Mouse (Mus musculus) midbrain, embryonic 10.5 days (tissue): ENCODE measurements around the gene Carns1. TPM values are rescaled to one million over a fixed set of nuclear protein-coding genes. Genes with fewer than 3 reads are reported as not detected.
A peak's percentile ranks its signal among the peaks of the same experiment; 100 is the strongest.

Source experiments
- DNase-seq: peaks from one replicate; pipeline ENCODE4 v3.0.0-alpha.2; 2017; ENCODE audit warnings: low spot score
- H3K27ac ChIP-seq: fragments of 300-500 bp; sonication (generic); replicated peaks from 2 replicates; pipeline ENCODE4 v1.5.1; 2016; ENCODE audit warnings: mild to moderate bottlenecking
- H3K27me3 ChIP-seq: fragments of 300-500 bp; sonication (generic); 2 replicates; pipeline ENCODE4 v1.6.1; 2016; ENCODE audit warnings: low read depth, mild to moderate bottlenecking; ENCODE audit not compliant: poor library complexity, severe bottlenecking
- H3K36me3 ChIP-seq: fragments of 300-500 bp; sonication (generic); 2 replicates; pipeline ENCODE4 v1.6.1; 2016; ENCODE audit warnings: mild to moderate bottlenecking, moderate library complexity
- H3K4me1 ChIP-seq: fragments of 300-500 bp; sonication (generic); 2 replicates; pipeline ENCODE4 v1.6.1; 2016
- H3K4me3 ChIP-seq: fragments of 300-500 bp; sonication (generic); 2 replicates; pipeline ENCODE4 v1.5.1; 2016; ENCODE audit warnings: mild to moderate bottlenecking, moderate library complexity
- H3K9me3 ChIP-seq: fragments of 300-500 bp; sonication (generic); replicated peaks from 2 replicates; pipeline ENCODE4 v1.6.1; 2016; ENCODE audit warnings: mild to moderate bottlenecking
- WGBS: fragments of 180-500 bp; shearing (Covaris S2); methylation state at CpG from one replicate; pipeline ENCODE4 v1.1.7; 2016; 5-methylcytosine and 5-hydroxymethylcytosine counted together
- polyA plus RNA-seq: library from polyadenylated mRNA; unstranded; fragments of >200 nt; fragmentation: Nextera tagmentation; extraction: Ambion mirVana; gene quantifications from 2 replicates; pipeline ENCODE4 v1.2.1, GENCODE M21; 2016

Carns1 gene
- 2.8 and 4.1 TPM in 2 replicates for polyA plus RNA-seq

- H3K4me3 ChIP-seq, result peak within 1 kb of the TSS; percentile 36
- 2% methylated on average over 11 of the region's 11 CpGs for WGBS
- H3K27me3 ChIP-seq, result peaks cover 21% of the 10 kb centered on the region
- H3K27ac ChIP-seq, result peak within 1 kb of the TSS; percentile 65; the same call in 1 of the 2 replicates
- no peaks in the 10 kb centered on the region for H3K9me3 ChIP-seq
- H3K4me1 ChIP-seq, result peaks cover 23% of the 10 kb centered on the region
- H3K36me3 ChIP-seq, result no peaks in the 10 kb centered on the region
- DNase-seq, result peak; percentile 42
Observed at GRCm38 (mm10) chr19:4175368-4175947, at the start of gene Carns1. Gene Carns1 (minus strand): TSS chr19:4175479.

GRCm38 (mm10) chr19:4222165-4222564 is 46.9 kb upstream of the Carns1 start:
- peaks cover 50% of the 10 kb centered on the region for H3K27me3 ChIP-seq

GRCm38 (mm10) chr19:4220957-4221743 is 45.9 kb upstream of the Carns1 start:
- Histone ChIP-seq H3K27me3 (peaks cover 55% of the 10 kb centered on the region), H3K4me1 (peaks cover 33% of the 10 kb centered on the region), H3K9me3 (no peaks in the 10 kb centered on the region), H3K27ac (no peak overlapping the region), H3K36me3 (no peaks in the 10 kb centered on the region), H3K4me3 (no peak overlapping the region)
- WGBS, result 53% methylated on average over 14 of the region's 14 CpGs
- no peak for DNase-seq

More at GRCm38 (mm10) chr19:4222165-4222564, 46.9 kb upstream of the Carns1 start:
- H3K9me3 ChIP-seq, result no peaks in the 10 kb centered on the region
- H3K4me3 ChIP-seq, result no peak overlapping the region
- 88% methylated on average over 11 of the region's 11 CpGs for WGBS
- DNase-seq, result no peak
- no peaks in the 10 kb centered on the region for H3K36me3 ChIP-seq
- no peak overlapping the region for H3K27ac ChIP-seq
- peaks cover 24% of the 10 kb centered on the region for H3K4me1 ChIP-seq

DNA sequence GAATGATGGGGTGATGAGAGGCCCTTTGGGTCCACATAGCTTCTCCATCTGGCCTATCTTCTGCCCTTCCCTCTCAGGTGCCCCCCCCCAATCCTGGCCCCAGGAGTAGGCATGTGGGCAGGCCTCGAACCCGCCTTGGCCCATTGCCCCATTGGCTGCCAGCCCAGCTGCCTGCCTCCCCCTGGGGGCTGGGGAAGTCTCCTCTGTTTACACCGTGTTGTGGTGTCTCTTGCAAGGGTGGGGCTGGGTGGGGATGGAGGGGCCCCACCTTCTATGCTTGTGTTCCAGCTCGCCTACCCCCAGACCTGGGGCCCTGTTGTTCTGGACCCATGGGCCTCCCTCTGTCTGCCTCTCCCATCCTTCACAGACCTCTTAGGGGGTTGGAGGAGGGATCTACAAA is 45.1 kb upstream of the Carns1 start:
- Histone ChIP-seq H3K27ac (no peak overlapping the region), H3K4me3 (no peak overlapping the region), H3K36me3 (no peaks in the 10 kb centered on the region), H3K27me3 (peaks cover 62% of the 10 kb centered on the region), H3K4me1 (peaks cover 39% of the 10 kb centered on the region), H3K9me3 (no peaks in the 10 kb centered on the region)
- 71% methylated on average over 4 of the region's 4 CpGs for WGBS
- DNase-seq, result no peak

GRCm38 (mm10) chr19:4219943-4220342 is 44.7 kb upstream of the Carns1 start:
- Histone ChIP-seq H3K27ac (no peak overlapping the region), H3K4me1 (peaks cover 44% of the 10 kb centered on the region), H3K36me3 (no peaks in the 10 kb centered on the region), H3K9me3 (no peaks in the 10 kb centered on the region), H3K27me3 (peaks cover 67% of the 10 kb centered on the region), H3K4me3 (no peak overlapping the region)
- WGBS, result 88% methylated on average over 6 of the region's 6 CpGs
- DNase-seq, result no peak

DNA sequence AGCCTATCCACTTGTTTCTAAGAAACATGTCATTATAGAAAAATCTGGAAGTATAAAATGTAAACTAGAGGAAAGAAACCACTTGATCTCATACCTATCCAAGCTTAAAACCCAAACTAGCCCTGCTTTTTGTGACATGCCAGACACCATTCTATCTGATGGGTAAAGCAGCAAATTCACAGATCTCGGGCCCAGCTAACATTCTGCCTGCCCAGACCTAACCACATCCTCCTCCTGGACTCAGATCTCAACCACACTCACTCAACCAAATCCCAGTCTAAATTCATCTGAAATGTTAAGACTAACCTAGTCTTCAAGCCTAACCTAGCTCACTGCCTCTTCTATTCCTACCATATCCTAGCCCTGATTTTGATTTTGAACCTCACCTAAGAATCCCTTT is 43.5 kb upstream of the Carns1 start:
- 71% methylated on average over 1 of the region's 1 CpGs for WGBS
- DNase-seq, result no peak
- Histone ChIP-seq H3K27me3 (peaks cover 79% of the 10 kb centered on the region), H3K4me3 (no peak overlapping the region), H3K4me1 (peaks cover 56% of the 10 kb centered on the region), H3K36me3 (no peaks in the 10 kb centered on the region), H3K9me3 (no peaks in the 10 kb centered on the region), H3K27ac (no peak overlapping the region)

- Histone ChIP-seq H3K27ac (no peak overlapping the region), H3K4me1 (peaks cover 61% of the 10 kb centered on the region), H3K9me3 (no peaks in the 10 kb centered on the region), H3K4me3 (no peak overlapping the region), H3K36me3 (no peaks in the 10 kb centered on the region), H3K27me3 (peaks cover 84% of the 10 kb centered on the region)
- DNase-seq, result no peak
- WGBS, result 86% methylated on average over 9 of the region's 11 CpGs
Observed at GRCm38 (mm10) chr19:4218293-4218692, 43.0 kb upstream of the Carns1 start.

GRCm38 (mm10) chr19:4217855-4218254 is 42.6 kb upstream of the Carns1 start:
- DNase-seq, result no peak
- 53% methylated on average over 3 of the region's 3 CpGs for WGBS
- Histone ChIP-seq H3K27ac (no peak overlapping the region), H3K27me3 (peaks cover 88% of the 10 kb centered on the region), H3K9me3 (no peaks in the 10 kb centered on the region), H3K4me3 (no peak overlapping the region), H3K4me1 (peaks cover 65% of the 10 kb centered on the region), H3K36me3 (no peaks in the 10 kb centered on the region)

- Histone ChIP-seq H3K4me1 (peaks cover 69% of the 10 kb centered on the region), H3K36me3 (no peaks in the 10 kb centered on the region), H3K4me3 (no peak overlapping the region), H3K27ac (no peak overlapping the region), H3K27me3 (peaks cover 94% of the 10 kb centered on the region), H3K9me3 (no peaks in the 10 kb centered on the region)
- WGBS, result 10% methylated on average over 5 of the region's 5 CpGs
- no peak for DNase-seq
Observed at GRCm38 (mm10) chr19:4217140-4217539, 41.9 kb upstream of the Carns1 start.

DNA sequence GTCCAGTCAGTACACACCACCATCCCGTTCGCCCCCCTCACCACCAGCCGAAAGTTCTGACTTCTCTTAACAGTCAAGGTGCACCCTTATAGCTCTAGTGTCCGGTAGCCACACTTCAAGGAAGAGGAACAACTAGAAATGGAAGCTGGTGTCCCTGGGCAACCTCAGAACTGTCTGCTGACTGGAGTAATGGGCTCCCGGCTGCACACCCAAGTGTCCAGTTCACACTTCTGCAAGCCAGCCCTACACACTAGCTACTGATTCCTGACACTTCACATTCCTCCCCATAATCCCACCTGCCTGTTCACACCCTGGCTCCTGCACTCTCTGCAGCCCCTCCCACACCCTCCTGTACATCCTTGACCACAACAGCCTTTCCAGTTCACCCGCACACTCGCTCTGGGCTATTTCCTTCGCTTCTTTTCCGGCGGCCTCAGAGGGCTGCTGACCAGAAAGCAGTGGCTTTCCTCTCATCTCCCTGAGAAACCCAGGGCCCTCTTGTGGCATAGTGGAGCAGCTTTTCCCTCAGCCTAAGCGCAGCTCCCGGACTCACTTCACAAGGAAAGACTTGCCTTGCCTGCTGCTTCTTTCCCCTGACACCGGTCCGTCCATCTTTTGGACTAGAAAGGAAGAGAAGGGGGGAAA is 40.9 kb upstream of the Carns1 start:
- Histone ChIP-seq H3K4me1 (peaks cover 74% of the 10 kb centered on the region), H3K4me3 (peak overlapping the region; percentile 71; the same call in 1 of the 2 replicates)

GRCm38 (mm10) chr19:4215451-4215840 is 40.2 kb upstream of the Carns1 start:
- Histone ChIP-seq H3K27ac (peak overlapping the region; percentile 83), H3K4me1 (peaks cover 70% of the 10 kb centered on the region), H3K4me3 (peak overlapping the region; percentile 71), H3K27me3 (peaks cover 94% of the 10 kb centered on the region), H3K36me3 (no peaks in the 10 kb centered on the region), H3K9me3 (no peaks in the 10 kb centered on the region)
- DNase-seq, result no peak
- WGBS, result 4% methylated on average over 17 of the region's 21 CpGs

More for the DNA sequence above, 40.9 kb upstream of the Carns1 start:
- 22% methylated on average over 14 of the region's 14 CpGs for WGBS
- H3K36me3 ChIP-seq, result no peaks in the 10 kb centered on the region
- no peaks in the 10 kb centered on the region for H3K9me3 ChIP-seq
- DNase-seq, result peak; percentile 56
- peaks cover 94% of the 10 kb centered on the region for H3K27me3 ChIP-seq
- H3K27ac ChIP-seq, result no peak overlapping the region

DNA sequence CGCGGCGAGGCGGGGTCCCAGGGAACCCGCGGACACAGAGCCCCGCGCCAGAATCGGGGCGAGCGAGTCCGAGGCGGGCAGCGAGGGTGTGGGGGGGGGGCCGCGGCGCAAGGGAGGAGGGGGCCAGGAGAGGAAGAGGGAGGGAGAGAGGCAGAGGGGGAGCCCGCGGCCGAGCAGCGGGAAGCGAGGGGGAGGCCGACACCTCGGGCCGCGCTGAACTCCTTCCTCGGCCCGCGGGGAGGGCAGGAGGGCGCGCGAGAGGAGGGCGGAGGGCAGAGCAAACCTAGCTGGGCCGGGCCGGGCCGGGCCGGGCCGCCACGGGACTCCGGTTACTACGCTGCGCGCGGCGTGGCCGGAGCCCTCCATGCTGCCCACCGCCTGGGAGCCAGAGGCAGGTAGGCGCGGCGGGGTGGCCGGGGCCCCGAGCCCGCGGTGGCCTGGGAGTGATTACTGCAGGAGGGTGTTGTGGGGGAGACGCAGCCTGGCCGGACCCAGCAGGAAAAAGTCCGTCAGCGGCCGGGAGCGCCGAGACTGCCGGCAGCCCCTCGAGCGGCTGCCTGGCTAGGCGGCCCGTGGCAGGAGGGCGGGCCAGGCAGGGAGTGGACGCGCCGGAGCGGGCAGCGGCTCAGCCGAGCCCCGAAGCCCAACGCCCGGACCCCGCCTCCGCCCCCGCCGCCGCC is 39.6 kb upstream of the Carns1 start:
- Histone ChIP-seq H3K9me3 (no peaks in the 10 kb centered on the region), H3K4me3 (peak overlapping the region; percentile 71), H3K27ac (peak overlapping the region; percentile 83), H3K36me3 (no peaks in the 10 kb centered on the region), H3K4me1 (peaks cover 68% of the 10 kb centered on the region), H3K27me3 (peaks cover 94% of the 10 kb centered on the region)
- peak; percentile 69 for DNase-seq
- WGBS, result 0% methylated on average over 63 of the region's 81 CpGs
